Mouse (Mus musculus): ENCODE measurements at regions not wholly inside any gene's neighbourhood (a gene's known extent, or its start where the extent isn't known, plus 50 kb on each side); places are given as distances from the start of the nearest gene placed in this dataset.

DNA sequence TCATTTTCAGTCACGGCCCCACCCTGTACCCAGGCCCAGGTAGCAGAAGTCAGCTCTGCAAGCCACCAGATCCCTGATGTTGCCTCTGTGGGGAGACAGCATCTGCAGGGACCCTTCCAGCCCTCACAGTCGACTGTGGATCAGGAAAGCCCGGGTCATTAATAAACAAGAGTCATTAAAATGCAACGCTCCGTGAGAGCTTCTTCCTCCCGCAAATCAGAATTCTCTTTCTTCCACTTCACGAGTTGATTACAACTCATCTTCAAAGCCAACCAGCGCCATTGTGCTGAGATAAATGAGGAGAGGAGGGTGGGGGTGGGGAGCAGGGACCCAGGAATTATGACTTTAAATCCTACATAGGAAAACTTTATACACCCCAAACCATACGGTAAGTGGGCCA is 54.9 kb upstream of the Zfp64 start:
- H3K4me1 ChIP-seq (ENCODE audit: control insufficient read depth in 1 of 2, insufficient read depth in 2 of 2, low read length in 2 of 2) = no peaks in the 10 kb centered on the region
- H3K27me3 ChIP-seq (ENCODE audit: control insufficient read depth in 1 of 2, insufficient read depth in 2 of 2, low read length in 2 of 2) = no peaks in the 10 kb centered on the region
- TF ChIP-seq EP300 (IDR thresholded peaks at IDR 0.05; ENCODE audit: low read depth in 1 of 2, low read length in 2 of 2) (no peak), JUND (IDR thresholded peaks at IDR 0.05; ENCODE audit: low read depth, low read length) (no peak), RCOR1 (IDR thresholded peaks at IDR 0.05; ENCODE audit: low read depth, low read length) (no peak), POLR2A (IDR thresholded peaks at IDR 0.05; ENCODE audit: control insufficient read depth in 1 of 2, insufficient read depth in 1 of 2, low read depth in 1 of 2, low read length in 2 of 2, poor library complexity in 1 of 2) (no peak)
- no peaks in the 10 kb centered on the region for H3K9me3 ChIP-seq (replicated peaks; ENCODE audit: insufficient read depth, low read length)
- no peak overlapping the region for H3K9ac ChIP-seq (ENCODE audit: control insufficient read depth, low read depth, low read length, poor library complexity, severe bottlenecking)
- no peaks in the 10 kb centered on the region for H3K79me2 ChIP-seq (ENCODE audit: control insufficient read depth, insufficient read depth, low read length, poor library complexity)
- no peak overlapping the region for H3K27ac ChIP-seq (ENCODE audit: control insufficient read depth, low read depth, low read length)
- no peak for DNase-seq (ENCODE audit: low read depth, low spot score)
- no peak overlapping the region for H3K4me3 ChIP-seq (ENCODE audit: control insufficient read depth in 1 of 2, insufficient read depth in 1 of 2, low read depth in 2 of 2, low read length in 2 of 2)
- no peaks in the 10 kb centered on the region for H3K36me3 ChIP-seq (ENCODE audit: control insufficient read depth in 1 of 2, insufficient read depth in 2 of 2, low read length in 2 of 2)

- Histone ChIP-seq H3K27ac (ENCODE audit: control insufficient read depth, low read depth, low read length) (no peak overlapping the region), H3K36me3 (ENCODE audit: control insufficient read depth in 1 of 2, insufficient read depth in 2 of 2, low read length in 2 of 2) (no peaks in the 10 kb centered on the region), H3K79me2 (ENCODE audit: control insufficient read depth, insufficient read depth, low read length, poor library complexity) (no peaks in the 10 kb centered on the region), H3K27me3 (ENCODE audit: control insufficient read depth in 1 of 2, insufficient read depth in 2 of 2, low read length in 2 of 2) (no peaks in the 10 kb centered on the region), H3K9me3 (replicated peaks; ENCODE audit: insufficient read depth, low read length) (no peaks in the 10 kb centered on the region), H3K4me1 (ENCODE audit: control insufficient read depth in 1 of 2, insufficient read depth in 2 of 2, low read length in 2 of 2) (no peaks in the 10 kb centered on the region), H3K9ac (ENCODE audit: control insufficient read depth, low read depth, low read length, poor library complexity, severe bottlenecking) (no peak overlapping the region), H3K4me3 (ENCODE audit: control insufficient read depth in 1 of 2, insufficient read depth in 1 of 2, low read depth in 2 of 2, low read length in 2 of 2) (no peak overlapping the region)
- no peak for TF ChIP-seq USF1 (IDR thresholded peaks at IDR 0.05; ENCODE audit: low read depth, low read length)
- TF ChIP-seq MYC (IDR thresholded peaks at IDR 0.05; ENCODE audit: low read depth, low read length) = no peak
- TF ChIP-seq TBP (IDR thresholded peaks at IDR 0.05; ENCODE audit: low read depth, low read length) = no peak
- no peak for TF ChIP-seq MAZ (IDR thresholded peaks at IDR 0.05; ENCODE audit: low read depth, low read length)
- TF ChIP-seq RCOR1 (IDR thresholded peaks at IDR 0.05; ENCODE audit: low read depth, low read length) = no peak
- TF ChIP-seq BHLHE40 (IDR thresholded peaks at IDR 0.05; ENCODE audit: borderline replicate concordance, low read depth, low read length) = no peak
- no peak for TF ChIP-seq CHD2 (IDR thresholded peaks at IDR 0.05; ENCODE audit: low read length)
- no peak for DNase-seq (ENCODE audit: low read depth, low spot score)
Observed at GRCm38 (mm10) chr2:169008756-169009155, 53.4 kb upstream of the Zfp64 start.

DNA sequence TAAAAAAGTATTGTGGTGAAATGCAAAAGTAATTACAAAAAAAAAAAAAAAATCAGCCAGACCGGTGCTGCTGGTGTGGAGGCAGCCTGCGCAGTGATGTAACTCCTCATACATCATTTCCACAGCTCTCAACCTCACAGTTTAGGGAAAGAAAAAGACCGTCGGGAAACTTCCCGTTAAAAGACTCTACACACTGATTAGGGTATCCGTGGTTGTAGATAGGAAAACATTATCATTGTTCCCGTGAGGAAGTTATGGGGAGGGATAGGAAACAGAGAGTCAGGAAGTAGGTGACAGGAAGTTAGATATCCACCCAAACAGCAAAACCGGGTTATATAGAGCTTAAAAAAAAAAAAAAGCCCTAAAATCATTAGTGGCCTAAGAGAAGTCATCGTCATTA is 52.9 kb upstream of the Zfp64 start:
- TF ChIP-seq TBP (IDR thresholded peaks at IDR 0.05; ENCODE audit: low read depth, low read length) (no peak), HCFC1 (IDR thresholded peaks at IDR 0.05; ENCODE audit: low read depth, low read length) (no peak), ELF1 (IDR thresholded peaks at IDR 0.05; ENCODE audit: low read depth, low read length) (no peak), GABPA (IDR thresholded peaks at IDR 0.05; ENCODE audit: low read depth, low read length) (no peak)
- Histone ChIP-seq H3K36me3 (ENCODE audit: control insufficient read depth in 1 of 2, insufficient read depth in 2 of 2, low read length in 2 of 2) (no peaks in the 10 kb centered on the region), H3K9me3 (replicated peaks; ENCODE audit: insufficient read depth, low read length) (no peaks in the 10 kb centered on the region), H3K4me1 (ENCODE audit: control insufficient read depth in 1 of 2, insufficient read depth in 2 of 2, low read length in 2 of 2) (no peaks in the 10 kb centered on the region), H3K4me3 (ENCODE audit: control insufficient read depth in 1 of 2, insufficient read depth in 1 of 2, low read depth in 2 of 2, low read length in 2 of 2) (no peak overlapping the region), H3K79me2 (ENCODE audit: control insufficient read depth, insufficient read depth, low read length, poor library complexity) (no peaks in the 10 kb centered on the region), H3K27ac (ENCODE audit: control insufficient read depth, low read depth, low read length) (no peak overlapping the region), H3K9ac (ENCODE audit: control insufficient read depth, low read depth, low read length, poor library complexity, severe bottlenecking) (no peak overlapping the region), H3K27me3 (ENCODE audit: control insufficient read depth in 1 of 2, insufficient read depth in 2 of 2, low read length in 2 of 2) (no peaks in the 10 kb centered on the region)
- no peak for DNase-seq (ENCODE audit: low read depth, low spot score)

Measured in MEL (cell line).